Mouse (Mus musculus) cerebellum, postnatal 14 days (tissue): ENCODE measurements around the gene Rhobtb3.
"Not testable (repeated sequence)": the region's sequence is repeated elsewhere in the genome, so short reads cannot be mapped to it uniquely, and the experiment has no call there.

Source experiments
- DNase-seq, 2 experiments: peaks; one replicate each; pipeline ENCODE4 v3.0.0; 2021; ENCODE audit warnings: mixed read lengths in 2 of 2

The Rhobtb3 gene

DNA sequence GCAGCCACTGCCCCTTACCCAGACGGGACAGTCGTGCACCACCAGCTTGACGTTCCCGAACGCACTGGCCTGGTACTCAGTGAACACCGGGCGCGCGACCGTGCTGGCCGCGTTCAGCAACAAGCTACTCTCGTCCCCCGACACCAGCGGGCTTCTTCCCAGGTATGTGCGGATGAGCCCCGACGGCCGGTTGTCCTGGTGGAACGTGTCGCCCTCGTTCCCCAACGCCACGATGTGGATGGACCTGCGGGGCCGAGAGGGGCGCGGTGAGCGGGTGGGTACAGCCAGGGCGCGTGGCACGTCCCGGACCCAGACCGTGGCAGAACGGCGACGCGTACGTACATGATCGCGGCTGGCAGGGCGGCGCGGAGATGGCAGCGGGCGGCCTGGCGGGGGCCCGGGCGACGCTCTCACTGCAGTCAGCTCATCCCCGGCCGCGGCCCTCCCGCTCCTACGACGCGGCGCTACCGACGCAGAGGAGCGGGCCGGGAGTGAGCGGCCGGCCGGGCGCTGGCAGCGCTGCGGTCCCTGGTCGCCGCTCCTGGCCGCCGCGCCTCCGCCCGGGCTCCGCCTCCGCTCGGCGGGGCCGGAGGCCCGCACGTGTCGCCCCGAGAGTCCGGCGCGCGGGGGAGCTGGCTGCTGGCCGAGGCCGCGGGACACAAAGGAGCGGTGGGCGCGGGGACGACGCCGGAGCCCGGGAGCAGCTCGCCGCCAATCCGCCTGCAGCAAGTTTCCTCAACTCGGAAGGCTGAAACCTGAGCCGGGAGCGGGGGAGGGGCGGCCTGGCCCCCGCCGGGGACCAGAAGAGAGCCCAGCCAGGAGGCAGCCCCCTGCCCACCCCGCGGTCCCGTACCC, at the start of gene Rhobtb3:
TSS of gene Rhobtb3 (minus strand) at position 737 of the 855 bp plus-strand sequence.
- DNase-seq = peak; percentile 79 to 81

DNA sequence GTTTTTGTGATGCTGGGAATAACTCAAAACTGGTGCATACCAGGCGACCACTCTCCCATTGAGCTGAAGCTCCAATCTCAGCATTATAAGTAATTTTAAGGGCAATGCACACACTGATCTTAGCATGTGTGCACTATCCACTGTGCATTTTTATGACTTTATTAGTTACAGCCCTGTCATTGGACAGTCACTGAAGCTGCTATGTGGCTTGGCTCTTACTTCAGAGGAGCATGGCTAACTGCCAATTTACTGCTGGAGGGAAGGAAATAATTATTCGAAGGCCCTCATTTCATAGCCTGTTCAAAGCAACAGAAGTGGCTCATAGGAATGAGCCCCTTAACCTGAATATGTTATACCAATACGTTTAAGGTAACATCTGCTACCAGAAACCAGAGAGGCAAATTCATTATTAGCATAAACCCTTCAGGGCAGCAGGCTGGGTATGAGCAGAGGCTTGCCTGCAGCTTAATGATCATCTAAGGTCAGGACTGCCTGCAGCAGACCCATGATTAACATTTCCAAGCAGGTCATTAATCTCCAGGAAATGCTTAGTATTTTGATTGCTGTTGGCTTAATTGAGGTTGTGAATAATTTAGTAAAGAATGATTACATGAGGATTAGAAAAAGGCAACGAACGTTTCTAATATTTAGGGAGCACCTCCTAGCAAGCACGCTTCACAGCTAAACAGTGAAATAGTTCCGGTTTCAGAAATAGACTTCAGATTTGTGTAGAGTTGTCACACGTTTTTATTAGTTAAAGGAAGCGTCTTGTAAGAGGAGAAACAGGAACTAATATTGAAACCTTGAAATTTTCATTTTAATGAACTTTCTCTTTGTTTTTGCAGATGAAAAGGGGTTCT, 48.7 kb upstream of the Rhobtb3 start:
- DNase-seq = peak; percentile 14 to 39

DNA sequence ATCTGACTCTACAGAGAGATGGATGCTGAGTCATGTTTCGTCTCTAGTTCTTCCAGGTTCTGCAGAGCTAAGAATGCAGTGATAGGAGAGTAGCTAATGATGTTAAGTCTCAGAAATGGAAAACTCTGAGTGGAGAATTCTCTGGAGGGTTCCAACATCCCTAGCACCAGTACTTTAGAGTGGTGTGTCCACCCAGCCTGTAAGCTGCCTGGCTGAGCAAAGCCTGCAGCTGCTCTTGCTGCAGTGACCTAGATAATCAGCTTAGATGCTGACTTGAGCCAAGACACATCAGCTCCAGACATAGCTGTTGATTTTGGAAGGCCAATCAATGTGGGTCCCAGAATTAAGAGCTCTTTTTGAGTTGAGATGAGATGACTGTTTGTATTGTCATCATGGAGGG, 44.4 kb upstream of the Rhobtb3 start:
- no peak for DNase-seq

DNA sequence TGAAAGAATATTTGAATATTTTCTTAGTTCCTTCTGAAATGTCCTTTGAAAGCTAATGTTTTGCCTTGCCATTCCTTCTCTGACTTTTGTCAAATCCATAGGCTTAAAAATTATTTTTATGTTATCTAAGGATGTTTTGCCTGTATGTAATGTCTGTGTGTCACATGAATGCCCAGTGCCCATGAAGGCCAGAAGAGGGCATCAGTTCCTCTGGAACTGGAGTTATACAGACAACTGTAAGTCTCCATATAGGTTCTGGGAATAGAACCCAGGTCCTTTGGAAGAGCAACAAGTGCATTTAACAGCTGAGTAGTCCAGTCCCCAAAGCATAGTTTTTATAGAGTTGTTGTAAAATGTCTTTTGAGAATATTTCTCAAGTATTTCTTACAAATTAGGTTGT, 38.2 kb upstream of the Rhobtb3 start:
- DNase-seq = peak in 1 of 2 experiments; percentile 9

DNA sequence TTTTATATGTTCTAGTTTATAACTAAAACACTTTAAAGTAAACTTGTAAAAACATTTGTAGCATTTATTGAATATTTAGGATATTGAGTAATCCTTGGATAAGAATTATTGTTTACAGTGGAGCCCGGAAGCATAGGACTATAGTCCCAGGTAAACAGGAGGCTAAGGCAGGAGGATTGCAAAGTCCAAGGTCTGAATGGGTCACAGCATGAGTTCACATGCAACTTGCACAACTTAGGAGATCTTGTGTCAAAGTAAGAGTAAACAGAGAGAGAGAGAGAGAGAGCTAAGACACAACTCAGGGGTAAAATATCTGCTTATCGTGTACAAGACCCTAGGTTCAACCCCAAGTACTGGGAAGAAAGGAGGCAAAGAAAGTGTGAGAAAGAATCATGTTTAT, 32.9 kb upstream of the Rhobtb3 start:
- DNase-seq = no peak

DNA sequence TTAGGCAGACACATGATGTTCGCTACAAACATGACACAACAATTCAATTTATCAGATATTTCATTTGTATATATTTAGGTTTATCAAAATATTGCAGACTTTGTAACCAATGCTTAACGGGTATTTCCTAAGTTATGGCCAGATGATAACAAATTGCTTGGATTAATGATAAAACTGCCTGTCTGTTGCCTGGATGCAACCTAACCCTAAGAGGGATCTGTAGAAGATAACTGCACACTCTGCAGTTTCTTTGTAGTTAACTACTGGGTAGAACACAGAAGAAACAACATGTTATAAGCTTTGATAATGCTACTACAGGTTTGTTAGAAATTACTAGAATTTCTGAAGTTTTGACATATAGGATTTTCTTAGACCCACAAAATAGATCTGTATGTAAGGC, 32.5 kb upstream of the Rhobtb3 start:
- DNase-seq = no peak

DNA sequence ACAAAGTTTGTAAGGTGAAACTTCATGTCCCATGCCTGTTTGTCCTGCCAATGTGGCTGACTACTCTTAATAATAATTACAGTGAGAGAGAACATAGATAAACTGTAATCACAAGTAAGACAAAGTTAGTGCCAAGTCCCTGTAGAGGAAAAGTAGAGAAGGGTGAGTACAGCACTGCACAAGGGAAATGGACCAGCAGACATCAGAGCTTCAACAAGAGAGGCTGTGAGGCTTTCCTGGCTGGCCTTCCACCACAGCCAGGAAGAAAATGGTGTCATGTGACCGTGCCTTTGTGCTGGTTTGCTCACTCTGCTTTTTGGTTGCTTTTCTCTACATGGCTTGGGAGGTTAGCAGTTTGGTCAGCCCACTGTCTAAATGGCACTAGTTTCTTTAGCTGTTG, 31.9 kb upstream of the Rhobtb3 start:
- no peak for DNase-seq

DNA sequence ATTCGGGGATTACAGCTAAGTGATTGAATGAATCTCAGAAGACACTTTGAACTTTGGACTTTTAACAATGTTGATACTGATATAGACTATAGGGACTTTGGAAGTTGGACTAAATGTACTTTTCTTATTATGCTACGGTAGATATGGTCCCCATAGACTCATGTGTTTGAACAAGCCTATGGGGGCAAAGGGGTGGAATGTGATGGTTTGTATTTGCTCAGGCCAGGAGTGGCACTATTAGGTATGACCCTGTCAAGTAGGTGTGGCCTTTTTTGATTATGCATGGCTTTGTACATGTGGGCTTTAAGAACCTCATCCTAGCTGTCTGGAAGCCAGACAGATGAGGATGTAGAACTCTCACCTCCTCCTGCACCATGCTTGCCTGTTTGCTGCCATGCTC, 30.8 kb upstream of the Rhobtb3 start:
- no peak for DNase-seq

DNA sequence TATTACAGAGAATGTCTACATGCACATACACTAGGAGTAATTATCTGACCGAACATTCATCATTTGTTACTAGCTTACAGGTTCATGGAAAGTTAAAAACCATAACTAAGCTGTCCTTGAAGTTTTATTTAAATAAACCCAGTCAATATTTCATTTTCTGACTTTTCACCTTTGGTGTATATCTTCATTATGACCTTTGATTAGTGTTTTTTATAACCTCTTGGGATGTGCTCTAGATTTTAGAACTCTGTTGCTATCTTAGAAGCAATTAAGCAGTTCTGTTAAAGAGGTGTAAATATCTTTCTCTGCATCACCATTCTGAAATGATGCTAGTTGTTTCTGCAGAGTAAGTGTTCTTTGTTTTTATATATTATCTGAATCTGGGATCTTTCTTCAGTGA, 23.1 kb upstream of the Rhobtb3 start, which contains the start of gene Spata9:
TSS of gene Spata9 (plus strand) at position 301 of the 400 bp plus-strand sequence.
- DNase-seq = no peak

DNA sequence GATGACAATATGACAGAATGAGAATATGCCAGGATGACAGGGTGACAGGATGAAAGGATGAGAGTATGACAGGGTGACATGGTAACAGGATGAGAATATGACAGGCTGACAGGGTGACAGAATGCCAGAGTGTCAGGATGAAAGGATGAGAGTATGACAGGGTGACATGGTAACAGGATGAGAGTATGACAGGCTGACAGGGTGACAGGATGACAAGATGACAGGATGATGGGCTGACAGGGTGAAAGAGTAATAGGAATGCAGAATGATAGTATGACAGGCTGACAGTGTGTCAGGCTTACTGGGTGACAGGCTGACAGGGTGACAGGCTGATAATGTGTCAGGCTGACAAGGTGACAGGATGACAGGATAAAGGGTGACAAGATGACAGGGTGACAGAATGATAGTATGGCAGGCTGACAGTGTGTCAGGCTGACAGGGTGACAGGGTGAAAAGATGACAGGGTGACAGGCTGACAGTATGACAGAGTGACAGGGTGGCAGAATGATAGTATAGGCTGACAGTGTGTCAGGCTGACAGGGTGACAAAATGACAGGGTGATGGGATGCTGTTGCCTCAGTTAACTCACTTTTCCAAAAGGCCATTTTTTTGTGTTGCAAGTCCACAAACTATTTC, 11.8 kb upstream of the Rhobtb3 start:
- no peak for DNase-seq

DNA sequence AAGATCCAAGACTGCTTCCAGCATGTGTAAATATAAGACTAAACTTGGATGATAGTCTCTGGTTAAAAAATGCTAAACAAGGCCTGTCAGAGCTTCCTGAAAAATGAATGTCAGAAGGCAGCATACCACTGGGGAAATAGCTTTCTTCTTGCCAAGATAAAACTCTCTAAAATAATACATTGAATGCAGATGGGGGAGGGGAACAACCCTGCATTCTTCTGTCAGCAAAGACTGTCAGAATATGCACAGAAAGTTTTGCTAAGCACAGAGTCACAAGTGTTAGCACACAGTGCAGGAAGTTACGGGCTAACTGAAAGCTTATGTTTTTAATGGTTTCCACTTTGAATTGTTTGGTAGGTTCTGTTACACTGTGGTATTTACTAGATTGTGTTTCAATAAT, 6.6 kb upstream of the Rhobtb3 start:
- DNase-seq = no peak

DNA sequence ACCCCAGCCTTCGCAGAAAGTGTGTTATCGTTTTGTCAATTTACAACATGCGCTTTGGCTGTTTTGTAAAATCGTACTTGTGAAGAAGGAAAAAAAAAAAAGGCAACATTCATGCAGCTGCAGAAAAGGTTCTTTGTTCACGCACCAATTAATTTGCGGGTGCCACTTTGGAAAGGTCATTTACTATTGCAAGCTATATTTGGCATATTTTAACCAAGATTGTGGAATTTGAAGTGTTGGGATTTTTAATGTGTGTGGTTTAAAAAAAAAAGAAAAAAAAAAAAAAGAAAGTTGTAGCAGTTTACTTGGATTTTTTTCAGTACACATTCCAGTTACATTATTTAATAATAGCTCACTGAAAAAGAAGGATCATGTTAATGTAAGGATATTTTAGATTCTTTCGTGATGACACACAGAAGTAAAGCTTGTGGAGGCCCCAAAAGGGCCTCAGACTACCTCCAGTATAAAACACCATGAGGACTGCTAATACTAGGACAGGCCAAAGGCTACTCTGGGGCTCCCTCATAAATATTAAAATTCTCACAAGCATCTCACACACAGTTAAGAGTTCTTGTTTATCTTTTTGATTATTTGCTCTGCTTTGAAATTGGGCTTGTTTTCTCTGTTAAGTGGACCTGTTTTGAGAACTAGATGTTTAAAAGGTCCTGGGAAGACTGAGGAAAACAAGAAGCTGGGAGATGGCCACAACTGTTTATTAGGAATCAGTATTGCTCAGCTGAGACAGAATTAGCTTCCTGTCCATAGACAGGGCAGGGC, 507 bp upstream of the Rhobtb3 start:
- DNase-seq = no peak

DNA sequence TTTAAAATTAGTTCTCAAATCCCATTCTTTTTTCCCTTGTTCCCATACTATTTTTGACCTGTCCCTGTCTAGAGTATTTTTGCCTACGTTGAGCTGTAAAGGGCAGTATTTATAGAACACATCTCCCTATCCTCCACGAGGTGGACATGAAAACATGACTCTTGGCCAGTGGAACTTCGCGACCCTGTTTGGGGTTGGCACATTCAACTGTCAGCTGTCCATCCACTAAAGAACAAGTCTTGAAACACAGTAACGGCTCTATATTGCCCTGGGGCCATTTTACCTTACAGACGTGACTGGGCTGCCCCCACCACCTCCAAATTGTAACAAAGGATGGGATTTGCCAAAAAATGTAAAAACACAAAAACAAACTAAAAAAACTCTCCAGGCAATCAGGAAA, 994 bp downstream of the Rhobtb3 start:
- DNase-seq = peak in 1 of 2 experiments; percentile 41

DNA sequence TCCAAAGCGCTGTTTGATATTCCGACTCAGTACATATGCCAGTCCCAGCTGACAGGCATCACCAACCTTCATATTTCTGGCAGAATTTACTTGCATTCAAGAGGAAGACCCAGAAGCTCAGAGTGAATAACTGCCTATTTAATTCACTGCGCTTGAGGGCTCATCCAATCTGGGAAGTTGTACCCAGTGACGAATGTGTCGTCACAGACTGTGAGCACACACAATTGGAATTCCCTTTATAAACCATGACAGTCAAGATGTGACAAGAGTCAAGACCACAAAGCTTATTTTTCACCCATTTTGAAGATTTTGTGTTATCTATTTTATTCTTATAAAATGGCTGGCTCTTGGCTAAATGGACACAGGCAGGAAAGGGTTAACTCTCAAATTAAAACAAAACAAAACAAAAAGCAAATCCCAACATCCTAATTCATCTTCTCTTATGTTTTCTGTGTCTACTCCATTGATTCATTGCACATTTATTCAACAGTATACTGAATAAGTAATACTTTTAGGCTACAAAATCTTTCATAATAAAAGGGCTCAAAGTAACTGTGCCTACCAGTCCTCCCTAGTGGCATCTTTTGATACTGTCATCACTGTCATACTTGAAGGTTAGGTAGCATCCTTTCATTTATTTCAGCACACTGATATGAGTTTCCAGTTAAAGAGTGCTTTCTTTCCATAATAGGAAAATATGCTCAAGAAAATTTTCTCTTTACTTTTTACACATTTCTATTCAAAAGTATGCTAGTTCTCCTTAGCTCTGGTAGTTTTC, 2.0 kb downstream of the Rhobtb3 start:
- no peak for DNase-seq

DNA sequence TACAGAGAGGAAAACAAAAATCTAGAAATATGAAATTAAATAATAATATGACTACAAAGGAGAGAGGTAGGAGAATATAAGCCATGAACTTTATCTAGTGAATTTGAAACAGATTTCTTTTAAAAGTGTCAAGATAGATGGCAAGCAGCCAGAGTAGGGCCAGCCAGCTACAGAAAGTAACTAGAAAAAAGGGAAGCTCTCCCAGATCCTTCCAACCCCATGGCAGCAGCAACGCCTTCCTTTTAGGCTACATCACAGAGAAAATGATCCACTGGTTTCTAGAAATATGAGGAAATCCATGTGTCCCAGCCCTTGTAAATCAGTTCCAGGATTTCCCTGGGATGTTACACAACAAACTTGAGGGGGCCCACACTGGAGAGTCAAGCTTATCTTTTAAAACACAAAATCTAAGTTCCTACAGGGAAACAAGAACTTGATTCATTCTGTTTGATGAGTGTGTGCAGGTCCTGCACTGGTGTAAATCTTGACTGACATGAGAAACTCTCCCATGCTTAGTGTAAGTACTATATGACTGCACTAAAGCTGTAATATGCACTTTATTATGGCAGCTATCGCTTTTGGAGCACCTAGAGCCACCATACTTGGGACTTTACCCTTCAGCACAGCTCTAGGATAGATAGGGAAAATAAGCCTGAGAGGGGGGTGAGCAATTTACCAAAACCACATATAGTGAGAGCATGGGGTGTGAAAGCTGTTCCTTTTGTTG, 2.8 kb downstream of the Rhobtb3 start:
- no peak for DNase-seq

DNA sequence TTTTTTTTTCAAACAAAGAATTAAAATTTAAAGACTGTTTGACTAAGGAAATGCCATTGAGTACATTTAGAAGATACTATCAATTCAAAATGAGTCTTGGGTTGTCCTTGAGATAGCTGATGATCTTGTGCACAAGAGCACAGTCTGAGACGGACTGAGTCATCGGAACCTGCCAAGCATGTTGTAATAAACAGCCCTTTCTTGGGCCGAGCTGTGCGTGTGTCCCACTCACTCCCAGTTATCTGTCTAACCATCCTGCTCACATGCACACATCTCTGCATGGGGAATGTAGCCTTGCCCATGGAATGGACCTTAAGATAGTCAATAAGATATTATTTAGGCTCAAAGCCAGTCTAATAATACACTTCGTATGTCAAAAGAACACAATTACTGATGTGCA, 4.9 kb downstream of the Rhobtb3 start:
- DNase-seq = no peak

DNA sequence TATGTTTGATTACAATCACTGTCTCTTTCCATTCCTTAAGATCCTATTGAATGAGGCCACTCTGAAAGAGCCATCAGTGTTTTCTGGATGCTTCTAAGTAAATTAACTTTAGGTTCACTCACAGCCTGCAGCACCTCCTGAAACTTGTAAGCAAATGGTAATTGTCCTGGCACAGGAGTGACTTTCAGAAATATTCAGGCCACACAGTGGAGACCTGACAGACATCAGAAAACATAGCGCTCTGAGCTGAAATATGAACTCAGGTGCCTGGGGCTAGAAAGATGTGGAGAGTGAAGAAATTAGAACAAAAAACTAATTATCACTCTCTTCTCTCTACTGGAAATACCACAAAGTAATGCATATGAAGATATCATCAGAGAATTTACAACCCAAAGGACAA, 10.4 kb downstream of the Rhobtb3 start:
- DNase-seq = no peak

DNA sequence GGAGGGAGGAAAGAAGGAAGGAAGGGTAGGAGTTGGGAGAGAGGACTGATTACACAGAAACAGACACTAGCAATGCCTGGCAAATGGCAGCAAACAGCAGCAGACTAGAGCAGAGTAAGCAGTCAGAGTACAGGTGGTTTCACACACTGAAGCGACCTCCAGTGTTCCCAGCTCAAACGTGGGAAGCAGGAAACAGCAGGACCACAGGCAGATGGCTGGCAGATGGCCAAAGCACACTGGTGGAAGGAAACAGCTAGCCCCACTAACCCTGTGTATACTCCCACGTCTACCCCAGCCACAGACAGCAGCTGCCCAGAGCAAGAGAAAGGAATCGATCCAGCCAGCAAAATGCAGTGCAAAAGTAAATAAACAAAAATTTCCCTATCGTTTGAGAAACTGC, 12.7 kb downstream of the Rhobtb3 start:
- DNase-seq = peak; percentile 67 to 77

DNA sequence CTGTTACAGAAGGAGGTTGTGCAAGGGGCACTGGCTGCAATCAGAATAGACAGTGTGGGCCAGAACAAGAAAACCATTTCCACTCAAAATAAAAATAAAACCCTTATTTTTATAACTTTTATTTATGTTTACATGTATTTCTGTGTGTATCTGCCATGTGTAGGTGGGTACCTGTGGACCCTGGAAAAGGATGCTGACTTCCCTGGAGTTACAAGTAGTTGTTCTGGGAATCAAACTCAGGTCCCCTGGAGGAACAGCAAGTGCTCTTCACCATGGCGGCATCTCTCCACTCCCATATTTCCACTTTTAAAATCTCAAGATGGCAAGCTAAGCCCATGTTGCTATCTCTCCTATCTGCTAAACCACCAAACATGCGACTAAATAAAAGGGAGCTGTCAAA, 13.1 kb downstream of the Rhobtb3 start:
- DNase-seq = no peak

DNA sequence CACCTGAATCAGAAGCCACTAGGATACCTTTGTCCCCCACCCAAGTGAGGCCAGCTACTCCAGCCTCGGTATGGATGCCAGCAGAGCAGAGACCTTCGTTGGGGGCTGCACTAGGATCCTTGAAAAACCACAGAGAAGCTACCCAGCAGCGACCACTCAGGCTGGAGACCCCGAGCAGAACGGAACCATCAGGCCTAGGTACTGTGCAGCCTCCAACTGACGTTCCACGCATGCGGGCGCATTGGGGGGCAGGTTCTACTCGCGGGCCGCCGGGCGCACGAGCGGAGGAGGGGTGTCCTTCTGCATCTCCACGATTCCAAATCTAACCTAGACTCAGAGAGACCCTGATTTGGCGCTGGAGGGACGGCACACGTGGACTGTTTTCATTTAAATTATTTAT, 13.7 kb downstream of the Rhobtb3 start:
- no peak for DNase-seq

DNA sequence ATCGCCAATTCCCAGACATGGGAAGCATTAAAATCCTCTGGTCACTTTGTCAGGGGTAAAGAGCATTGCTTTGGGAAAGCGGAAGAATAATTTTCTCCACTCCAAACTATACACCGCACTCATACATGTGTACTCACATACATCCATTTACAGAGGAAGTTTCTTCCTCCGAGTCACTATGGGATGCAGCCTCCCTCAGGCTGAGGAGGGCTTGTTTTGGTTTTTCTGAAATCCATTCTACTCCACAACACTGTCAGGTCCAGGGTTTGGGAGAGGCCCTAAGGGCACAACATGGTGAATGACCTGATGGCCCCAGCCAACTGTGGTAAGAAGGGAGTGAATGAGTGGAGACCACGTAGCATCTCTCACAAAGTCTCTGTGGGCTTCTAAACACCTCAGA, 14.7 kb downstream of the Rhobtb3 start:
- DNase-seq = not testable (repeated sequence)
